Comparison of ENCODE assay signal across 9 mouse cellular contexts in the genomic region with DNA sequence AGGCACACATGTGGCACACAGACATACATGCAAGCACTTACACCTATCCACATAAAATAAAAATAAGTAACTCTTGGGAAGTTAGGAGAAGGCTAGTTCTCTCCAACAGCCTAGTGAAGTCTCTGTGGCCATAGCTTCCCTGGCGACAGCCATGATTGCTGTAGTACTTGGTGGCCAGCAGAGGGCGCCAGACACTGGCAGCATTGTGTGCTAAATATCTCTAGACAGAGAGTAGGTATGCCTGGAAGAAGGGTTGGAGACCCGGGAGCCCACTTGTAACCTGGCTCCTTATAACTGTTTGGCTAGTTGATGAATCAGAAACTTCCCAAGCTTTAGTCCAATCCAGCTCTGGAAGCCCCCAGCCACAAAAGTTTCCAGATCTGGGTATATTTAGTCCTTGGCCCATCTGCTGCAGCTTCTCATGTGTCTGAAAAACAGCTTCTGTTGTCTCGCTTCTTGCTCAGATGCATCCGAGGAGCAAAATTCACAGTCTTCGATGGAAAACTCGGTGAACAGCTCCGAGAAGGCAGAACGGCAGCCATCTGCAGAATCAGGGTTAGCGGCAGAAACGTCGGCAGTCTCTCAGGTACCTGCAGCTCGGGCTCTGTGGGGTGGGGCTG. TPM values are rescaled to one million over a fixed set of nuclear protein-coding genes. Genes with fewer than 3 reads are reported as not detected.
A peak's percentile ranks its signal among the peaks of the same experiment; 100 is the strongest.
DNase-seq lines count a peak whose midpoint lies in the region; ATAC-seq and TF ChIP-seq lines count a peak whose summit lies in the region.
"Had no signal": no experiment of that assay in that cellular context is flagged by ENCODE, and none has a peak within 500 bp of the region (broad histone marks: within the 10 kb centered on the region; RNA-seq: fewer than 3 reads in every experiment).

No protein-coding gene starts in this region.

- peak; percentile 46 for DNase-seq in gastrocnemius, postnatal 10 days
- DNase-seq in gastrocnemius, adult 8-10 months (ENCODE audit: low spot score in 2 of 2): no peak
- DNase-seq in lung, adult 18-20 months: no peak
- DNase-seq in adipocyte (ENCODE audit: low spot score): peak; percentile 70
- peak; percentile 81 for DNase-seq in forebrain, postnatal 0 days
- no peak for DNase-seq in urinary bladder, postnatal 14 days (ENCODE audit: low spot score)

- peak; percentile 34; the same call in 1 of the 2 replicates for ATAC-seq in lung, embryonic 16.5 days (ENCODE audit: low read depth)
- ATAC-seq in forebrain, postnatal 0 days: peak; percentile 69
- ATAC-seq in megakaryocyte progenitor cell, adult 5-6 weeks (replicated peaks; ENCODE audit: poor library complexity): peak; percentile 92

- peaks cover 40% of the 10 kb centered on the region for H3K36me3 ChIP-seq in lung, embryonic 16.5 days (ENCODE audit: control insufficient read depth, insufficient read depth, low read length)
- peaks cover 66% of the 10 kb centered on the region for H3K36me3 ChIP-seq in forebrain, postnatal 0 days (ENCODE audit: insufficient read depth)

- no peak overlapping the region for H3K27ac ChIP-seq in lung, embryonic 16.5 days (ENCODE audit: low read length)
- H3K27ac ChIP-seq in forebrain, postnatal 0 days (ENCODE audit: low read depth, low read length): peak overlapping the region; percentile 81
- H3K27ac ChIP-seq: embryonic facial prominence, embryonic 12.5 days had no signal

- no peak overlapping the region for H3K4me2 ChIP-seq in lung, embryonic 16.5 days (ENCODE audit: low read depth, low read length)
- no peak overlapping the region for H3K4me2 ChIP-seq in forebrain, postnatal 0 days (ENCODE audit: low read depth)
- H3K4me2 ChIP-seq: embryonic facial prominence, embryonic 12.5 days had no signal

- H3K9me3 ChIP-seq in lung, embryonic 16.5 days (ENCODE audit: control insufficient read depth, low read length): no peaks in the 10 kb centered on the region
- no peaks in the 10 kb centered on the region for H3K9me3 ChIP-seq in forebrain, postnatal 0 days (ENCODE audit: low read length)
- H3K9me3 ChIP-seq: embryonic facial prominence, embryonic 12.5 days had no signal

- 76% methylated on average over 13 of the region's 13 CpGs for WGBS in lung, embryonic 16.5 days
- WGBS in forebrain, postnatal 0 days: 62% methylated on average over 13 of the region's 13 CpGs

- H3K4me3 ChIP-seq in lung, embryonic 16.5 days (ENCODE audit: low read length): no peak overlapping the region
- no peak overlapping the region for H3K4me3 ChIP-seq in forebrain, postnatal 0 days (ENCODE audit: low read depth, low read length)
- H3K4me3 ChIP-seq: embryonic facial prominence, embryonic 12.5 days had no signal

- no peak overlapping the region for H3K9ac ChIP-seq in lung, embryonic 16.5 days (ENCODE audit: low read length)
- no peak overlapping the region for H3K9ac ChIP-seq in forebrain, postnatal 0 days
- H3K9ac ChIP-seq: embryonic facial prominence, embryonic 12.5 days had no signal

- peaks cover 3% of the 10 kb centered on the region; the same call in 1 of the 2 replicates for H3K4me1 ChIP-seq in lung, embryonic 16.5 days (replicated peaks; ENCODE audit: control insufficient read depth, insufficient read depth, low read length)
- no peaks in the 10 kb centered on the region for H3K4me1 ChIP-seq in forebrain, postnatal 0 days (ENCODE audit: insufficient read depth)
- H3K4me1 ChIP-seq: embryonic facial prominence, embryonic 12.5 days had no signal

- no peaks in the 10 kb centered on the region for H3K27me3 ChIP-seq in lung, embryonic 16.5 days (ENCODE audit: control insufficient read depth, insufficient read depth, low read depth, low read length)
- no peaks in the 10 kb centered on the region for H3K27me3 ChIP-seq in forebrain, postnatal 0 days (ENCODE audit: insufficient read depth, low read length)
- H3K27me3 ChIP-seq: embryonic facial prominence, embryonic 12.5 days had no signal

- TF ChIP-seq CTCF in forebrain, postnatal 0 days (IDR thresholded peaks at IDR 0.05; ENCODE audit: low read depth): peak; percentile 95

RNA-seq across cellular contexts. Expression of a gene that starts 25.3 kb away (rescaled TPM):
- total RNA-seq in gastrocnemius, postnatal 10 days (2021): 10 to 100 TPM; 21.0 to 25.3 TPM
- total RNA-seq in gastrocnemius, adult 8-10 months (2022): 1 to 10 TPM; 7.3 to 9.6 (median 7.9) TPM
- 21.8 and 23.9 TPM in 2 replicates for polyA plus RNA-seq in lung, embryonic 16.5 days (2015; fragmentation: Nextera tagmentation; extraction: Ambion mirVana)
- total RNA-seq in forebrain, postnatal 0 days (2014; rRNA removed): 47.9 and 56.0 TPM in 2 replicates
- 37.2 and 38.3 TPM in 2 replicates for polyA plus RNA-seq in forebrain, postnatal 0 days (2015; fragmentation: Nextera tagmentation; extraction: Ambion mirVana)
- 16.3 and 20.0 TPM in 2 replicates for total RNA-seq in megakaryocyte progenitor cell, adult 5-6 weeks (2015)
- 14.7 and 17.5 TPM in 2 replicates for total RNA-seq in megakaryocyte progenitor cell, adult 5-6 weeks (2017)

RNA-seq across cellular contexts. Expression of a gene that starts 25.6 kb away (rescaled TPM):
- 10 to 100 TPM; 57.4 to 57.6 TPM for total RNA-seq in gastrocnemius, postnatal 10 days (2021)
- 10 to 100 TPM; 62.2 to 81.0 (median 63.8) TPM for total RNA-seq in gastrocnemius, adult 8-10 months (2022)
- 15.0 and 17.8 TPM in 2 replicates for polyA plus RNA-seq in lung, embryonic 16.5 days (2015; fragmentation: Nextera tagmentation; extraction: Ambion mirVana)
- 14.2 and 17.4 TPM in 2 replicates for total RNA-seq in forebrain, postnatal 0 days (2014; rRNA removed)
- polyA plus RNA-seq in forebrain, postnatal 0 days (2015; fragmentation: Nextera tagmentation; extraction: Ambion mirVana): 8.4 and 13.3 TPM in 2 replicates
- 32.6 TPM in 2 replicates for total RNA-seq in megakaryocyte progenitor cell, adult 5-6 weeks (2015)
- total RNA-seq in megakaryocyte progenitor cell, adult 5-6 weeks (2017): 11.0 and 11.3 TPM in 2 replicates

Comparison
In these comparisons a context has a peak if more than half of its experiments do, and no peak if none do; other contexts are left out.
1. DNase-seq: peak in gastrocnemius, postnatal 10 days (single experiment), adipocyte (single experiment) and forebrain, postnatal 0 days (single experiment); none in gastrocnemius, adult 8-10 months (0 of 2), lung, adult 18-20 months (0 of 2) and urinary bladder, postnatal 14 days (single experiment).
2. ATAC-seq: peak in every context shown above with its lines; median percentile 92 in megakaryocyte progenitor cell, adult 5-6 weeks; 69 in forebrain, postnatal 0 days; 34 in lung, embryonic 16.5 days.